Mouse (Mus musculus): ENCODE results near the gene Rab39b. TPM values are rescaled to one million over a fixed set of nuclear protein-coding genes. Genes with fewer than 3 reads are reported as not detected.

The Rab39b gene
- 0.16 and 0.22 TPM in 2 replicates for polyA plus RNA-seq (2012; rRNA removed)

DNA sequence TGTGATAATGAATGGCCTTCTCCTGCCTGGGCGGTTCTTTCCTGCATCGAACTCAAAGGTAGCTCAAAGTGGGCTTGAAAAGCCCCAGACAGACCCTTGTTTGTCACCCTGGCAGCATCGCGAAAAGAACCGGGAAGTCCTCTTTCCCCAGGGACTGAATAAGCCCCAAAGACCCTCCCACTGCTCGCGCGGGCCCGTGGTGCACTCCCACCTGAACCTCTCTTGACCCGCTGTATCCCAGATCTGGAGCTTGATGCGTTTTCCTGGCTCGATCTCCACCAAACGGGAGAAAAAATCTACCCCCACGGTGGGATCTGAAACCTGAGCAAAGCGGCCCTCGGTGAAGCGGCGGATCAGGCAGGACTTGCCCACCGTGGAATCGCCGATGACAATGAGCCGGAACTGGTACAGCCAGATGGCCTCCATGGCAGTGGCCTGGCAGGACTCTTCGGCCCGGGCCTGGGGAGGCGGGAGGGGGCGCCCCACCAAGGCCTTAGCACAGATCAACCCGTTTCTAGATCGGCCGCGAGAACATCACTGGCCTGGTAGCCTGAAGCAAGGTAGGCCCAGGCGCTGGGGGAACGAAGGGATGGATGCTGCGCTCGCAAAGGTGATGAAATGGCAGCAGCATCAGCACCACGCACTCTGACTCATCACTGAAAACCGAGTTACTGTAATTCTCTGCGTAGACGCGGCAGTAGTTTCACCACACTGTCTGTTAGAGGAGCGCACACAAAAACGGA is at the start of gene Rab39b:
Gene Rab39b (minus strand): TSS at position 650 of the 743 bp plus-strand sequence.
- DNase-seq (ENCODE audit: low read depth, low spot score), result no peak
- WGBS, result 22% methylated on average over 41 of the region's 41 CpGs

DNA sequence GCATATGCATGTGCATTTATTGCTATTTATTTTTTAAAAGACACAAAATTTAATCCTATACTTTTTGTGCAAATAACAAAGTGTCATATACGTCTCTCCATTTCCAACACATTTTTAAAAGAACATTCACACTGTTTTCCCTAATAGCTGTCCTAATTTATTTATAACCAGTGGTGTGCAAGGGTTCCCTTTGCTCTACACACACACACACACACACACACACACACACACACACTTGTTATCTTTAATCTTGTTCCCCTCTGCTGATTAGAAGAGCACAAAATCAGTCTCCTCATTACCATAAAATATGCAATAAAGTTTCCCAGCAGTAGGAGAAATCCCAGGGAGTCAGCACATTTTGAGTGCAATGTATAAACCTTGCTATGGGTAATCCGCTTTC is 508 bp upstream of the Rab39b start:
- WGBS, result 84% methylated on average over 2 of the region's 2 CpGs

More for the DNA sequence above, 508 bp upstream of the Rab39b start:
- no peak for DNase-seq (ENCODE audit: low read depth, low spot score)

Other genes starting within 250 kb of the Rab39b start
- gene Fundc2, start 195.8 kb downstream of the Rab39b start, polyA plus RNA-seq (2012; rRNA removed), result 4.1 and 5.5 TPM in 2 replicates
- gene F8, start 195.6 kb downstream of the Rab39b start, polyA plus RNA-seq (2012; rRNA removed), result 0.04 and 0.21 TPM in 2 replicates
- gene Cmc4, start 161.6 kb downstream of the Rab39b start, polyA plus RNA-seq (2012; rRNA removed), result 1.4 and 1.9 TPM in 2 replicates
- 2.2 and 3.9 TPM in 2 replicates for gene Mtcp1, start 161.6 kb downstream of the Rab39b start, polyA plus RNA-seq (2012; rRNA removed)
- 7.3 and 9.5 TPM in 2 replicates for gene Brcc3, start 161.6 kb downstream of the Rab39b start, polyA plus RNA-seq (2012; rRNA removed)
- gene Vbp1, start 63.9 kb downstream of the Rab39b start, polyA plus RNA-seq (2012; rRNA removed), result 3.6 and 4.2 TPM in 2 replicates

Measured in large intestine, adult 2 months (tissue).